Mouse (Mus musculus) liver, adult 10 weeks (tissue): ENCODE data around the gene Ranbp9. TPM values are rescaled to one million over a fixed set of nuclear protein-coding genes. Genes with fewer than 3 reads are reported as not detected.

Experiments used
- polyA plus RNA-seq: library from polyadenylated mRNA; stranded (reverse); fragments of 350-450 nt; fragmentation: Illumina TruSeq; extraction: RNeasy Lipid Tissue Mini Kit (QIAGEN cat#74804); gene quantifications from one replicate; pipeline ENCODE4 v1.2.3, GENCODE M21; 2014; ENCODE audit warnings: low read depth, low replicate concordance

Gene Ranbp9
- 48.9 TPM for polyA plus RNA-seq

GRCm38 (mm10) chr13:43480957-43481858 is at the start of gene Ranbp9:
Ranbp9 (minus strand) TSS chr13:43481282.

DNA sequence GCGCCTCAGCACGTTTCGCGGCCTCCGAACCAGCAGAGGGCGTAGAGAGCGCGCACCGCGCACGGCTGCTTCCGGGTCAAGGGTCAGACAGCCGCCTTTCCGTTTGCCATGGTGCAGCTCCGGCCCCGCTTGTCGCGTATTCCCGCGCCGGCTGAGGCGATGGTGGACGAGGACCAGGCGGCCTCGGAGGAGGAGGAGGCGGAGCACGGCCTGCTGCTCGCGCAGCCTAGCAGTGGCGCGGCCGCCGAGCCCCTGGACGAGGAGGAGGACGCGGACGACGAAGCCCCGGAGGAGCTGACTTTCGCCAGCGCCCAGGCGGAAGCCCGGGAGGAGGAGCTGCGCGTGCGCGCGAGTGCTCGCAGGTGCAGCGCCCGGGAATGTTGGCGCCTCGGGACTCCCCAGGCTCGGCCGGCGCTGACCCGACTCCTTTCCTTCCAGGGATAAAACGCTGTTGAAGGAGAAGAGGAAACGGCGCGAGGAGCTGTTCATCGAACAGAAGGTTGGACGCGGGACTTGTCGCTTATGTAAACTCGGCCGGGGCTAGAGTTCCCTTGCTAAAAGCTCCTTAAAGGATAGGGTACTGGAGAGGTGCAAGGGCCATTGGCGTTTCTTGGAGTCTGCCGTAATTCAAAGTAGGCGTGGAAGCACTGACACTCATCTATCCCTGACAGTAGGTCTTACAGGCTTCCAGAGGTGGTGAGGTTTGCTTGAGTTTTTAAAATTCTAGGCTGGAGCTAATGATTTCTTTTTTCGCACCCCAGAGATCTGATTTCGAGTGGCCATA is 82.6 kb downstream of the Ranbp9 start, which contains the start of gene Nol7:
Gene Nol7 (plus strand): TSS at position 94 of the 784 bp plus-strand sequence.

DNA sequence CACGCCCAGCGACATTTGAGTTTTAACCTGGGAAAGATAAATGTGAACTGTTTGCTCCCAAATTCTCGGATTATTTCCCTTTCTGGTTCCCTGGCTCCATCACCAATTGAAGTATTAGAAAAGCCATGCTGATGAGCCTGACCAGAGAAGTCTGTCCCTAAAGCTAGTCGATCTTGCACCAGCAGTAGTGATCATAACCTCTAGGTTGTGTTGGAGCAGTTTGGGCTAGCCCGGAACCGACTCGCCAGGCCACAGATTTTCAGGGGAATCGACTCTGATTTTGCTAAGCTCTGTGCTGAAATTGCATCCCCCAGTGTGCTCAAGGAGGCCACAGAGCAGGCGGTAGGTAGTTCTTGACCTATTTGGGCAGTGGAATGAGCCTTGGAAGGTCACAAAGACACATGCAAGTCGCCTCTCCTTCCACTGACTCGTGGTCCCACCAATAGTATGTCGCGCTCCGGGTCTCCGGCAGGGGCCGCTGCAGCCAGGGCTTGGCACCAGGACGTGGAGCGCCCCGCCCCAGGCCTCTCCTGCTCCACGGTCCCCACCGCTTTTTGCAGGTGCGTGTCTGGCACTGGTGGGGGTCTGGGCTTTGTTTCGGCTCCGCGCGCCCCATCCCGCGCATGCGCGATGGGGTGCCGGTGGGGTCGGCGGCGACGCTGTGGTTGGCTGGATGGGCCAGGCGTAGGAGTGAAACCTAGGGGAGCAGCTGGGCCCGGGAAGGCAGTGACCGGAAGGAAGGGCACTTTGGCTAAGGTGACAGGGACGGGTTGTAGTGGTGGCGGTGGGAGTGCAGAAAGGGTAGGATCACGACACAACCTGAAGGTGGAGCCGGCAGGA is 115.9 kb downstream of the Ranbp9 start, which contains the start of gene Sirt5:
Gene Sirt5 (plus strand): TSS at position 512 of the 840 bp plus-strand sequence.

Other genes starting within 250 kb of the Ranbp9 start
- 0.82 TPM for gene Gfod1, start 177.1 kb downstream of the Ranbp9 start, polyA plus RNA-seq
- gene Sirt5, start 115.8 kb downstream of the Ranbp9 start, polyA plus RNA-seq = 9.9 TPM
- 187 TPM for gene Nol7, start 82.9 kb downstream of the Ranbp9 start, polyA plus RNA-seq
- gene Mcur1, start 78.9 kb upstream of the Ranbp9 start, polyA plus RNA-seq = 23.9 TPM
- gene Rnf182, start 134.4 kb upstream of the Ranbp9 start, polyA plus RNA-seq = not detected